Mouse (Mus musculus): ENCODE results near the gene Lyz1. TPM values are rescaled to one million over a fixed set of nuclear protein-coding genes. Genes with fewer than 3 reads are reported as not detected.
"Not testable (repeated sequence)": the region's sequence is repeated elsewhere in the genome, so short reads cannot be mapped to it uniquely, and the experiment has no call there.

Gene Lyz1
- polyA plus RNA-seq, 1 experiment from 2014 or later = 8.6 TPM

DNA sequence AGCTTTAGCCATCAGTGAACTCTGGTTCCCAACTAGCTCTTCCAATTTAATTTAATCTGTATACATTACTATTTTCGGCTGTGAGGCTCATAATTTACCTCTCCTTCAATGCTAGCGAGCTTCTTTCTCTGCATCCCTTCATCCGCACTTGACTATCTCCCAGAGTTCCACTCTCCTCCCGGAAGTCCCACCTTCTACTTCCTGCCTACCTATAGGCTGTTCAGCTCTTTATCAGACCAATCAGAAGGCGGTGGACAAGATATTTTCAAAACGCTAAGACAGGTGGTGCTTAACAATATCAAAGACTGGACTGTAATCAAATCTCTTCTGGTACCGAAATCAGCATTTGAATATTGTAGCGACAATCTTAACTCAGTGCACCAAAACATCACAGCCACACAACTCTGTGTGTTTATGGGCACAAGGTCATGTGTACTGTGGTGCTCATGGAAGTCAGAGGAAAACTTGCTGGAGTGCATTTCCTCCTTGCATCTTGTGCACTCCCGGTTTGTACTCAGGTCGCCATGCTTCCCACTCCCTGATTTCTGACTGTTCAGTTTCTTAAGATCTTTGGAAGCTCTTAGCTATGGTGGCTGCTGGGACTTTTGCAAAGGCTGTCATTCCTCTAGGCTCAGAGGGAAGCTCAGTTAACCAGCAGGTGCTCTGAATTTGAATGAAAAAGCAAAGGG is 16.8 kb downstream of the Lyz1 start:
- Histone ChIP-seq H3K27ac (replicated peaks) (no peak overlapping the region), H3K9ac (no peak overlapping the region), H3K9me3 (no peaks in the 10 kb centered on the region), H3K4me1 (peaks cover 5% of the 10 kb centered on the region), H3K36me3 (no peaks in the 10 kb centered on the region), H3K27me3 (replicated peaks) (peaks cover 22% of the 10 kb centered on the region), H3K4me3 (no peak overlapping the region), H3K4me2 (no peak overlapping the region)
- ATAC-seq (ENCODE audit: extremely low read depth, insufficient number of reproducible peaks, low FRiP score, low TSS enrichment) = no peak
- WGBS = 78% methylated on average over 10 of the region's 10 CpGs

DNA sequence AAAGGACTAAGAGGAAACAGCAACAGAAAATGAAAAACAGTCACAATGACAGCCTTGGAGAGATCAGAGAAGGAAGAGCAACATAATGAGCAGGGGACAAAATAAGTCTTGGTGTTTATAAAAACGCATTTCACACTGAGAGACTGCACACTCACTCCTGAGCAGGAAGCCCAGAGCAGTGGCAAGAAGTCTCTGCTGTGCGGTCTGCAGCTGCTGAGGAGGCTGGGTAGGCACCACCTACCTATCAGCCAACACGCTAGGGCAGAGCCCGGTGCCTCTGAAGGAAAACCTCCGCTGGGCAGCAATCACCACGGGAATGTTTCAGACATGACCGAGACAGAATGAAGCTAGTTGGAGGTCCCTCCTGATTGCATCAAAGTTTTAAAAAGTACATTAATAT is 18.0 kb downstream of the Lyz1 start:
- not testable (repeated sequence) for H3K9me3 ChIP-seq; H3K4me2 ChIP-seq; H3K36me3 ChIP-seq; H3K4me1 ChIP-seq; H3K9ac ChIP-seq; H3K27ac ChIP-seq (replicated peaks); H3K4me3 ChIP-seq; ATAC-seq (ENCODE audit: extremely low read depth, insufficient number of reproducible peaks, low FRiP score, low TSS enrichment)
- peaks cover 14% of the 10 kb centered on the region; the same call in 1 of the 2 replicates for H3K27me3 ChIP-seq (replicated peaks)
- whole genome bisulfite sequencing = 59% methylated on average over 4 of the region's 7 CpGs

DNA sequence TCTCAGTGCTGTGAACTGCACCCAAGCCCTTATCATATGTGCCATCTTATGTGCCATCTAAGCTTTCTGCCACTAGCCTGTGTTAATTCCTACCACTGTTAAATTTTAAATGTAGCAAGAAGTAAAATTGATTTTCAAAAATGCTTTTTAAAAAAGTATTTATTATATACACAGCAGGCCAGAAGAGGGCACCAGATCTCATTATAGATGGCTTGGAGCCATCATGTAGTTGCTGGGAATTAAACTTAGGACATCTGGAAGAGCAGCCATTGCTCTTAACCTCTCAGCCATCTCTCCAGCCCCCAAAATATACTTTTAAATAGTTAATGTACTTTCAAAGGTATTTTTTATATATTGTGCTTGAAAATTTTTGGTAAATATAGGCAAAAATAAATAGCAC is 20.6 kb downstream of the Lyz1 start:
- H3K27ac ChIP-seq (replicated peaks) = no peak overlapping the region
- no peak for ATAC-seq (ENCODE audit: extremely low read depth, insufficient number of reproducible peaks, low FRiP score, low TSS enrichment)
- no peak overlapping the region for H3K9ac ChIP-seq
- peaks cover 14% of the 10 kb centered on the region; the same call in 1 of the 2 replicates for H3K27me3 ChIP-seq (replicated peaks)
- no peak overlapping the region for H3K4me2 ChIP-seq
- no peaks in the 10 kb centered on the region for H3K9me3 ChIP-seq
- H3K4me3 ChIP-seq = no peak overlapping the region
- H3K36me3 ChIP-seq = no peaks in the 10 kb centered on the region
- no peaks in the 10 kb centered on the region for H3K4me1 ChIP-seq

DNA sequence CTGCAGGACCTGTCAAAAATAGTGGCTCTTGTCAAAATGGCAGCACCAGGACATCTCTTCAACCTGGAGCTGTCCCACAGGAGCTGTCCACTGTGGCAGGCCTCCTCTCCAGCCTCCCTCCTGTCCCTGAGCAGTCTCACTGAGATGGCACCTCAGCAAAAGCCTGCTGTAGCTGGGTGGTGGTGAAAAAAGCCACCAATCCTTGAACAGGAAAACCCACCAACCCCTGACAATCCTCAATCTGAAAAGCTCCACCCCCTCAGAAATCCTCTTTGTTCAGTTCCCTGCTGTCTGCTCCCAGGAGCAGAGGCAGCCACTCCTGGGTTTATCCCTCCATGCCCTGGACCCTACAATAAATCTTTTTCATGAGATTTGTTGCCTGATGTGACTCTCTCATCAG is 32.8 kb downstream of the Lyz1 start:
- peaks cover 3% of the 10 kb centered on the region; the same call in 1 of the 2 replicates for H3K27me3 ChIP-seq (replicated peaks)
- no peak for ATAC-seq (ENCODE audit: extremely low read depth, insufficient number of reproducible peaks, low FRiP score, low TSS enrichment)

DNA sequence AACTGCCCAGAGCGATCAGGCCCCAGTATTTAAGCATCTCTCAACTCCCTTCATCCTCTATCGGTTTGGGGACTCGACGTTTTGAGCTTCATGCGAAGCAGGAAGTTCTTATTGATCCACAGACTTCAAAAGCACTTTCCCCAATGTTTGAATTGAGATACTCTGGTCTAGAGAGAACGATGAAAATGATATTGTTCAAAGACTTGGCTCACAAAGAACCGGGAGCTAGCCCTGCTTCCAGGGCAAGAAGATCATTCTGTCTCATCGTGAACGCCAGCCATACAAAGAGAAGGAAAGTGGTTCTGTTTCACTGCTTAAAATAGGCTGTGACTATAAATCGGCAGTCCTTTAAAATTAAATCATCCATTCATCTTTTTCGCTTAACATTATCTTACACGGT is 54.1 kb downstream of the Lyz1 start, which contains the start of gene 9530003J23Rik:
Gene 9530003J23Rik, minus strand, starts transcription at position 101 of the 400 bp plus-strand sequence.
- 81% methylated on average over 12 of the region's 12 CpGs for WGBS
- H3K9ac ChIP-seq = no peak within 1 kb of the TSS
- H3K4me3 ChIP-seq = no peak within 1 kb of the TSS
- H3K27ac ChIP-seq (replicated peaks) = no peak within 1 kb of the TSS
- ATAC-seq (ENCODE audit: extremely low read depth, insufficient number of reproducible peaks, low FRiP score, low TSS enrichment) = no peak
- no peak within 1 kb of the TSS for H3K4me2 ChIP-seq
- peaks cover under 1% of the 10 kb centered on the region; the same call in 1 of the 2 replicates for H3K27me3 ChIP-seq (replicated peaks)
- H3K9me3 ChIP-seq = no peaks in the 10 kb centered on the region
- H3K36me3 ChIP-seq = no peaks in the 10 kb centered on the region
- H3K4me1 ChIP-seq = peaks cover 3% of the 10 kb centered on the region; the same call in 1 of the 2 replicates

More for the DNA sequence above, 32.8 kb downstream of the Lyz1 start:
- Histone ChIP-seq H3K4me3 (no peak overlapping the region), H3K36me3 (no peaks in the 10 kb centered on the region), H3K9ac (no peak overlapping the region), H3K4me2 (no peak overlapping the region), H3K4me1 (no peaks in the 10 kb centered on the region), H3K9me3 (peaks cover 22% of the 10 kb centered on the region), H3K27ac (replicated peaks) (no peak overlapping the region)

Other genes with a start within 250 kb of the Lyz1 start
- 56.8 and 65.1 TPM in 2 replicates for gene Lrrc10, start 247.5 kb downstream of the Lyz1 start, polyA plus RNA-seq (2015; fragmentation: Nextera tagmentation; extraction: Ambion mirVana)
- gene Cct2, start 229.1 kb downstream of the Lyz1 start, polyA plus RNA-seq (2015; fragmentation: Nextera tagmentation; extraction: Ambion mirVana) = 171 and 188 TPM in 2 replicates
- 14.7 and 16.2 TPM in 2 replicates for gene Frs2, start 144.3 kb downstream of the Lyz1 start, polyA plus RNA-seq (2015; fragmentation: Nextera tagmentation; extraction: Ambion mirVana)
- 46.6 and 54.1 TPM in 2 replicates for gene Yeats4, start 68.4 kb downstream of the Lyz1 start, polyA plus RNA-seq (2015; fragmentation: Nextera tagmentation; extraction: Ambion mirVana)
- not detected in 2 replicates for gene 9530003J23Rik, start 54.2 kb downstream of the Lyz1 start, polyA plus RNA-seq (2015; fragmentation: Nextera tagmentation; extraction: Ambion mirVana)
- gene Lyz2, start 10.5 kb downstream of the Lyz1 start, polyA plus RNA-seq (2015; fragmentation: Nextera tagmentation; extraction: Ambion mirVana) = 90.5 and 115 TPM in 2 replicates
- gene Cpsf6, start 87.1 kb upstream of the Lyz1 start, polyA plus RNA-seq (2015; fragmentation: Nextera tagmentation; extraction: Ambion mirVana) = 76.7 and 91.9 TPM in 2 replicates